Mouse (Mus musculus) lung, embryonic 14.5 days (tissue): ENCODE data around the gene Slc25a15. TPM values are rescaled to one million over a fixed set of nuclear protein-coding genes. Genes with fewer than 3 reads are reported as not detected.
A peak's percentile ranks its signal among the peaks of the same experiment; 100 is the strongest.

ENCODE experiments used
- ATAC-seq: fragments of 200-750 bp; cut with Nextera tagmentation; 2 replicates; pipeline ENCODE4 v1.8.0; 2017; ENCODE audit warnings: mild to moderate bottlenecking, moderate TSS enrichment, moderate library complexity; ENCODE audit not compliant: insufficient read depth
- DNase-seq: peaks from one replicate; pipeline ENCODE4 v3.0.0-alpha.2; 2015
- H3K27ac ChIP-seq: fragments of 300-500 bp; sonication (generic); 2 replicates; pipeline ENCODE4 v1.5.1; 2014; ENCODE audit warnings: low read depth, mild to moderate bottlenecking, moderate library complexity
- H3K27me3 ChIP-seq: fragments of 300-500 bp; sonication (generic); 2 replicates; pipeline ENCODE4 v1.6.1; 2014; ENCODE audit warnings: low read length, control low read depth; ENCODE audit not compliant: insufficient read depth
- H3K36me3 ChIP-seq: fragments of 300-500 bp; sonication (generic); 2 replicates; pipeline ENCODE4 v1.6.1; 2014; ENCODE audit warnings: control low read depth; ENCODE audit not compliant: insufficient read depth
- H3K4me1 ChIP-seq: fragments of 300-500 bp; sonication (generic); 2 replicates; pipeline ENCODE4 v1.6.1; 2014; ENCODE audit warnings: antibody characterized with exemption, control low read depth; ENCODE audit not compliant: insufficient read depth
- H3K4me2 ChIP-seq: fragments of 300-500 bp; sonication (generic); 2 replicates; pipeline ENCODE4 v1.6.1; 2014; ENCODE audit warnings: mild to moderate bottlenecking
- H3K4me3 ChIP-seq: fragments of 300-500 bp; sonication (generic); 2 replicates; pipeline ENCODE4 v1.5.1; 2014; ENCODE audit warnings: low read depth, low read length
- H3K9ac ChIP-seq: fragments of 300-500 bp; sonication (generic); 2 replicates; pipeline ENCODE4 v1.6.1; 2014
- H3K9me3 ChIP-seq: fragments of 300-500 bp; sonication (generic); 2 replicates; pipeline ENCODE4 v1.6.1; 2016; ENCODE audit warnings: low read depth, low read length, control low read depth
- CTCF ChIP-seq: IDR thresholded peaks from 2 replicates; pipeline ENCODE4 v1.5.1; 2016; ENCODE audit warnings: antibody characterized with exemption, low read depth
- WGBS: fragments of 180-500 bp; shearing (Covaris S2); extraction: QIAGEN DNeasy Blood & Tissue Kit; methylation state at CpG from one replicate; pipeline ENCODE4 v1.1.7; 2014; 5-methylcytosine and 5-hydroxymethylcytosine counted together
- polyA plus RNA-seq: library from polyadenylated mRNA; unstranded; fragments of >200 nt; fragmentation: Nextera tagmentation; extraction: Ambion mirVana; gene quantifications from 2 replicates; pipeline ENCODE4 v1.2.1, GENCODE M21; 2014

Gene Slc25a15
- polyA plus RNA-seq, 1 experiment from 2014 or later: 23.9 TPM

DNA sequence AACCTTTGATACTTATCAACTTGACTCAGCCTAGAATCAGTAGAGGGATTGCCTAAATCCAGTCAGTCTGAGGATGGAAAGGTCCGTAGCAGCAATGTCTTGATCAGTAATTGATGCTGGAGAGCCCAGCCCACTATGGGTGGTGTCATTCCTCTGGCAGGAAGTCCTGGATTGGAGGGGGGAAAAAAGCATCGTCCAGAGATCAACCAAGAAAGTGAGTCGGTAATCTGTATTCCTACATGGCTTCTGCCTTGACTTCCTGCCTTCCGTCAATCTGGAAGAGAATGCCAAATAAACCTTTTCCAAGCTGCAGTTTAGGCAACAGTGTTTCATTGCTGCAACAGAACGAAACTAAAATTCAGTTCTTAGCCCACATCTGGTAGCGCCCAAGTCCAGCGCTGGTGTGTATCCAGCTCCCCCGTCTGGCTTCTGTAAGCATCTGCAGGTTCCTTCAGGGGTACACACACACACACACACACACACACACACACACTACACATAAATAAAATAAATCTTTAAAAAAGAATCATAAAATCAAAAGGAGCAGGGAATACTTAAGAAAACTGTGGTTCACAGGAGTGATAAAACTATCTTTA is 986 bp upstream of the Slc25a15 start:
- DNase-seq (no peak), ATAC-seq (no peak)
- no peaks in the 10 kb centered on the region for H3K9me3 ChIP-seq
- peak overlapping the region; percentile 82 for H3K4me2 ChIP-seq
- H3K27me3 ChIP-seq: no peaks in the 10 kb centered on the region
- peak overlapping the region; percentile 76 for H3K4me3 ChIP-seq
- H3K36me3 ChIP-seq: peaks cover 8% of the 10 kb centered on the region; the same call in 1 of the 2 replicates
- no peaks in the 10 kb centered on the region for H3K4me1 ChIP-seq
- WGBS: 75% methylated on average over 8 of the region's 8 CpGs
- no peak overlapping the region; the same call in 1 of the 2 replicates for H3K27ac ChIP-seq
- peak overlapping the region; percentile 84; the same call in 1 of the 2 replicates for H3K9ac ChIP-seq
- TF ChIP-seq CTCF: no peak

DNA sequence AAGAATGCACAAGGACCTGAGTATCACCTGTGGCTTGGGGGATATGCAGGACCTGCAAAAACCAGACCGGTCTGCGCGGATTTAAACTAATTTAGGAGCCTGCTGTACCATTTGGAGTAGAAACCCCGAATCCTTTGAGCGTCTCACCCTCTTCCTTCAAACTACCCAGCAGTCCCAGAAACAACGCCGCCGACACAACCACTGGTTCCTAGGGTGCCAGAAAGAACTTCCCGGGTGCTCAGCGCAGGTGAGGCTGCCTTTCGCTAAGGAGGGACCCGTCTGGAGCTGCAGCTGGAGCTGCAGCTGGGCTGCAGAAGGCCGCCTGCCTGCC is 621 bp downstream of the Slc25a15 start:
- Histone ChIP-seq H3K27ac (peak overlapping the region; percentile 80), H3K36me3 (peaks cover 11% of the 10 kb centered on the region; the same call in 1 of the 2 replicates), H3K27me3 (no peaks in the 10 kb centered on the region), H3K9me3 (no peaks in the 10 kb centered on the region), H3K9ac (peak overlapping the region; percentile 84), H3K4me3 (peak overlapping the region; percentile 76), H3K4me1 (no peaks in the 10 kb centered on the region), H3K4me2 (peak overlapping the region; percentile 82)
- ATAC-seq: peak; percentile 3; the same call in 1 of the 2 replicates
- under 1% methylated on average over 13 of the region's 13 CpGs for WGBS
- no peak for TF ChIP-seq CTCF
- DNase-seq: no peak

DNA sequence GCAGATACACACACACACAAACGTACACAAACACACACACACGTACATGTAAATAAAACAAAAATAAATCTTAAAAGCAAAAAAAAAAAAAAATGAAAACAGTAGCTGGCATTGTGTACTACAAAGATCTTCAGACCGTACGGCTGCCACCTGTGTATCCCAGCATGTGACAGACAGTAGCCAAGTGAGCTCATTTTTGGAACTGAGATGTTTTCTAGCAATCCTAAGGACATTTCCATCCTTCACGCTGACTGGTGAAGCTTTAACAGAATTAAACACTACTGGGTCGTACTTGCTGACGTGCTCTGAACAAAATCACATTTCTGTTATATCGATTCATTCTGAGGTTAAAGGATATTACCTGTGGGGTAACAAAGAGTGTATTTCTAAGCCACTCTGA is 3.1 kb downstream of the Slc25a15 start:
- Histone ChIP-seq H3K9ac (no peak overlapping the region), H3K27ac (no peak overlapping the region), H3K27me3 (no peaks in the 10 kb centered on the region), H3K9me3 (no peaks in the 10 kb centered on the region), H3K4me1 (no peaks in the 10 kb centered on the region), H3K36me3 (peaks cover 24% of the 10 kb centered on the region; the same call in 1 of the 2 replicates), H3K4me2 (no peak overlapping the region), H3K4me3 (no peak overlapping the region)
- DNase-seq: no peak
- WGBS: 94% methylated on average over 8 of the region's 8 CpGs
- no peak for ATAC-seq
- no peak for TF ChIP-seq CTCF

DNA sequence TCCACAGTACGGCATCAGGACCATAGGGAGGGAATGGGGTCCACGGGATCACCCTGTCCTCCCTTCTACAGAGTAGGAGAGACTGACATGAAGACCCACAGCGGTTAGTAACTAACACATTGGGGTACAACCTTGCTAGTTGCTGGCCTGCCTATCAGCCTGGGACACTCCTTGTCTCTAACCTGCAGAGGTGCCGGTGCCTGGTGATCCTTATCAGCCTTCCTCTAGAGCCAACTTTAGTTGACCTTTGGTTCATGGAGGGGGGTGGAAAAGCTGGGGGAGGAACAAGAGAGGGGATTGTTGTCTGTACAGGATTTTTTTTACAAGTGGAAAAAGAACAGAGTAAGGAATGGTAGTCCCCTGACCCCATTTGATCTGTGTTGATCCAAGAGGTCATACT is 3.9 kb downstream of the Slc25a15 start:
- 66% methylated on average over 4 of the region's 4 CpGs for WGBS
- Histone ChIP-seq H3K9ac (no peak overlapping the region), H3K27ac (no peak overlapping the region), H3K36me3 (peaks cover 28% of the 10 kb centered on the region; the same call in 1 of the 2 replicates), H3K4me3 (no peak overlapping the region), H3K9me3 (no peaks in the 10 kb centered on the region), H3K4me1 (no peaks in the 10 kb centered on the region), H3K27me3 (no peaks in the 10 kb centered on the region), H3K4me2 (no peak overlapping the region)
- no peak for TF ChIP-seq CTCF
- DNase-seq (no peak), ATAC-seq (no peak)

DNA sequence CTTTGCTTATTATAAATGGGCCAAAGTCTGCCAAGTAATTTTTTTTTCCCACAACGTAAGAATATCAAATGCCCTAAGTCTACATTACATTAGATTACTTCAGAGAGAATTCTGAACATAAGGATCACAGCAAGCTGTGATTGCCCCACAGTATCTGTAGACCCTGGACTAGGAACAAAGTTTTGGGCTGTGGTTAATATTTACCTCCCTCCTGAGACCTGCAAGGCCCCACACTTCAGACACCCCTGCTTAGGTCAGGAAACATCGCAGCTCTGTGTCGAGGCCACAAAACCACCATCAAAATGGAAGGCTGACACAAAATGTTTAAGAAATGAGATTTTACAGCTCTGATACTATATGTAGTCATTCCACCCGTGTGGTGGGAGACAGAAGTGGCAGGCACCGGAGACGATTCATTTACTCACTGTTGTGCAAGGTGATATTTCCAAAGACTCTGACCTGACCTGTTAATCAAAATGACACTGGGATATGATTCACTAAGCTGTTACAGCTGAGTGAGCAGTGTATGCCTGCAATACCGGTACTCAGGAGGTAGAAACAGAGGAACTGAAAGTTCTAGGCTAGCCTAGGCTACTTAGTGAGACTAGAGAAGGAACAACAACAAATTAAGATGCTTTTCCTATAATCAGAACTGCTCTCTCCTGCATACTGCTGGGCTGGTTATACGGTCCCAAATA is 7.5 kb downstream of the Slc25a15 start:
- Histone ChIP-seq H3K36me3 (peaks cover 50% of the 10 kb centered on the region; the same call in 1 of the 2 replicates), H3K4me2 (no peak overlapping the region), H3K27ac (no peak overlapping the region), H3K9ac (no peak overlapping the region), H3K4me3 (no peak overlapping the region), H3K27me3 (no peaks in the 10 kb centered on the region), H3K4me1 (no peaks in the 10 kb centered on the region), H3K9me3 (no peaks in the 10 kb centered on the region)
- DNase-seq: no peak
- no peak for TF ChIP-seq CTCF
- ATAC-seq: no peak
- WGBS: 81% methylated on average over 8 of the region's 8 CpGs

DNA sequence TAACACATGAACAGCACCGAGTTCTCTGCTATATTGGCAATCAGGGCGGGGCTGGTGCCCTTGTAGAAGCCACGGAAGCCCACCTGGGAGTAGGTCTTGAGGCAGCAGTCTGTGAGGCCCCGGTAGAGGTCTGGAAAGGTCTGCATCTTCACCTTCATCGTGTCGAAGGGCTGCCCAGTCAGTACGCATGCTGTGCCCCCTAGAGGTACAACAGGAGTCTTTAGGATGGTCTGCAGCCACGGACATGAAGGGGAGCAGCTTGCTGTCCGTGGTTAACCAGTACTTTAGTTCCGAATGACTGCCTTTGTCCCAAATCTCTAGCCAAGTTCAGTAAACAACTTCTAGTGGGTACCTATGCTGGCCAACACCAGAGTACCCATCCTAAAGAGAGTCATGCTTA is 8.5 kb downstream of the Slc25a15 start:
- WGBS: 81% methylated on average over 10 of the region's 10 CpGs
- Histone ChIP-seq H3K4me3 (no peak overlapping the region), H3K4me2 (no peak overlapping the region), H3K9ac (no peak overlapping the region), H3K9me3 (no peaks in the 10 kb centered on the region), H3K27me3 (no peaks in the 10 kb centered on the region), H3K4me1 (no peaks in the 10 kb centered on the region), H3K27ac (no peak overlapping the region), H3K36me3 (peaks cover 47% of the 10 kb centered on the region; the same call in 1 of the 2 replicates)
- 0 out of 2 replicates have a peak, but pooled peaks have one; percentile 13 for TF ChIP-seq CTCF
- no peak for ATAC-seq
- no peak for DNase-seq

DNA sequence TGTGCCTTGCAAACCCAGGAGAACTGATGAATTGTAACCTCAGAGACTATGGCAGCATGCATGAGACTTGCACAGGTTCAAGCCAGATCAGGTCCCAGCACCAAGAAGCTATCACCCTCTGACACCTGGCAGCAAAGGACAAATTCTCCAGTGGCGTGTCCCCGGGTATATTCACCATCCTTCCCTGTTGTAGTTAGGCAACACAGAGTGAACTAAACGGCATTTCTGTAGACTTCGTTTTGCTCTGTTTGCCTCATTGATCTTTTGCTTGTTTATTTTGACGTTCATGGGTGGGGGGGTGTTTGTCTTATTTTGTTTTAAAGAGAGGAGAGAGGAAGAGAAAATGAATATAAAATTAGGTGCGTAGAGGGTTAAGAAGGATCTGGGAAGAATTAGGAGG is 13.2 kb downstream of the Slc25a15 start:
- no peaks in the 10 kb centered on the region for H3K4me1 ChIP-seq
- no peak for TF ChIP-seq CTCF
- no peak for ATAC-seq
- WGBS: 84% methylated on average over 6 of the region's 6 CpGs
- H3K9ac ChIP-seq: no peak overlapping the region
- peaks cover 50% of the 10 kb centered on the region for H3K36me3 ChIP-seq
- no peaks in the 10 kb centered on the region for H3K9me3 ChIP-seq
- no peak overlapping the region for H3K4me3 ChIP-seq
- H3K4me2 ChIP-seq: no peak overlapping the region
- no peak for DNase-seq
- H3K27me3 ChIP-seq: no peaks in the 10 kb centered on the region
- H3K27ac ChIP-seq: no peak overlapping the region
